Mouse (Mus musculus): ENCODE measurements at regions not wholly inside any gene's neighbourhood (a gene's known extent, or its start where the extent isn't known, plus 50 kb on each side); places are given as distances from the start of the nearest gene placed in this dataset.

GRCm38 (mm10) chr14:25122971-25123535, 335.9 kb upstream of the Zmiz1 start:
- DNase-seq (ENCODE audit: low read depth, low spot score): no peak

- no peak for DNase-seq (ENCODE audit: low read depth, low spot score)
These were observed 335.2 kb upstream of the Zmiz1 start for GRCm38 (mm10) chr14:25123541-25124337.

- DNase-seq (ENCODE audit: low read depth, low spot score): no peak
These were observed 332.4 kb upstream of the Zmiz1 start for GRCm38 (mm10) chr14:25126544-25126943.

GRCm38 (mm10) chr14:25127544-25128159, 331.3 kb upstream of the Zmiz1 start:
- DNase-seq (ENCODE audit: low read depth, low spot score): no peak

GRCm38 (mm10) chr14:25128160-25128547, 330.8 kb upstream of the Zmiz1 start:
- DNase-seq (ENCODE audit: low read depth, low spot score): no peak

- DNase-seq (ENCODE audit: low read depth, low spot score): no peak
These were observed 323.6 kb upstream of the Zmiz1 start for GRCm38 (mm10) chr14:25135371-25135770.

- DNase-seq (ENCODE audit: low read depth, low spot score): no peak
These were observed 321.7 kb upstream of the Zmiz1 start for GRCm38 (mm10) chr14:25137312-25137711.

GRCm38 (mm10) chr14:25138485-25138884, 320.5 kb upstream of the Zmiz1 start:
- no peak for DNase-seq (ENCODE audit: low read depth, low spot score)

GRCm38 (mm10) chr14:25141933-25142332, 317.1 kb upstream of the Zmiz1 start:
- DNase-seq (ENCODE audit: low read depth, low spot score): no peak

GRCm38 (mm10) chr14:25143051-25143450, 315.9 kb upstream of the Zmiz1 start:
- DNase-seq (ENCODE audit: low read depth, low spot score): no peak

- no peak for DNase-seq (ENCODE audit: low read depth, low spot score)
These were observed 311.3 kb upstream of the Zmiz1 start for GRCm38 (mm10) chr14:25147731-25148130.

GRCm38 (mm10) chr14:25150968-25151367, 308.0 kb upstream of the Zmiz1 start:
- no peak for DNase-seq (ENCODE audit: low read depth, low spot score)

- no peak for DNase-seq (ENCODE audit: low read depth, low spot score)
These were observed 307.5 kb upstream of the Zmiz1 start for GRCm38 (mm10) chr14:25151485-25151884.

- DNase-seq (ENCODE audit: low read depth, low spot score): no peak
These were observed 305.4 kb upstream of the Zmiz1 start for GRCm38 (mm10) chr14:25153573-25153972.

- DNase-seq (ENCODE audit: low read depth, low spot score): no peak
These were observed 304.8 kb upstream of the Zmiz1 start for GRCm38 (mm10) chr14:25154180-25154579.

GRCm38 (mm10) chr14:25155008-25155783, 303.8 kb upstream of the Zmiz1 start:
- no peak for DNase-seq (ENCODE audit: low read depth, low spot score)

GRCm38 (mm10) chr14:25156171-25156570, 302.8 kb upstream of the Zmiz1 start:
- DNase-seq (ENCODE audit: low read depth, low spot score): no peak

GRCm38 (mm10) chr14:25161684-25162321, 297.2 kb upstream of the Zmiz1 start:
- peak; percentile 48 for DNase-seq (ENCODE audit: low read depth, low spot score)

GRCm38 (mm10) chr14:25166217-25166616, 292.8 kb upstream of the Zmiz1 start:
- no peak for DNase-seq (ENCODE audit: low read depth, low spot score)

GRCm38 (mm10) chr14:25167604-25168003, 291.4 kb upstream of the Zmiz1 start:
- no peak for DNase-seq (ENCODE audit: low read depth, low spot score)

- DNase-seq (ENCODE audit: low read depth, low spot score): no peak
These were observed 290.7 kb upstream of the Zmiz1 start for GRCm38 (mm10) chr14:25168310-25168709.

GRCm38 (mm10) chr14:25173281-25173680, 285.7 kb upstream of the Zmiz1 start:
- DNase-seq (ENCODE audit: low read depth, low spot score): no peak
